Mouse (Mus musculus): ENCODE measurements around the gene Zfhx3.

GRCm38 (mm10) chr8:108061972-108062371 lies 119.5 kb downstream of the Zfhx3 start:
- TF ChIP-seq MEF2A (IDR thresholded peaks at IDR 0.05; ENCODE audit: extremely low read depth, insufficient replicate concordance, low read depth, low read length, poor library complexity, severe bottlenecking) (no peak), KAT2A (conservative IDR thresholded peaks at IDR 0.05; ENCODE audit: low read depth, low read length) (no peak), CTCF (IDR thresholded peaks at IDR 0.05 in 2 of 3, conservative IDR thresholded peaks at IDR 0.05 in 1 of 3; ENCODE audit: control insufficient read depth in 1 of 3, insufficient read depth in 1 of 3, low read depth in 2 of 3, low read length in 3 of 3, poor library complexity in 1 of 3, severe bottlenecking in 1 of 3) (no peak), MAX (IDR thresholded peaks at IDR 0.05; ENCODE audit: low read length) (no peak), CHD1 (IDR thresholded peaks at IDR 0.05; ENCODE audit: low read depth, low read length) (no peak), EP300 (IDR thresholded peaks at IDR 0.05; ENCODE audit: low read depth in 1 of 2, low read length in 2 of 2) (no peak), ZNF384 (IDR thresholded peaks at IDR 0.05; ENCODE audit: low read depth, low read length) (no peak), ZC3H11A (IDR thresholded peaks at IDR 0.05; ENCODE audit: low read depth, low read length) (no peak), SIN3A (IDR thresholded peaks at IDR 0.05; ENCODE audit: low read length) (no peak)

All from MEL (cell line).